ENCODE assay signal across 9 mouse cellular contexts in genomic region chr15:59203850-59204625, GRCm38 (mm10).
DNase-seq lines count a peak whose midpoint lies in the region; ATAC-seq and TF ChIP-seq lines count a peak whose summit lies in the region.
"Had no signal": no experiment of that assay in that cellular context is flagged by ENCODE, and none has a peak within 500 bp of the region (broad histone marks: within the 10 kb centered on the region; RNA-seq: fewer than 3 reads in every experiment).

No protein-coding gene starts in this region.

- no peak overlapping the region for H3K27ac ChIP-seq in hindbrain, embryonic 11.5 days (ENCODE audit: low read depth, low read length)
- no peak overlapping the region for H3K27ac ChIP-seq in hindbrain, embryonic 16.5 days (ENCODE audit: low read depth, low read length)
- H3K27ac ChIP-seq in intestine, embryonic 15.5 days: no peak overlapping the region
- H3K27ac ChIP-seq: limb, embryonic 12.5 days had no signal

- peak; percentile 25 for TF ChIP-seq CTCF in E14TG2a.4 (conservative IDR thresholded peaks at IDR 0.05; ENCODE audit: low read length)

- H3K4me2 ChIP-seq in hindbrain, embryonic 11.5 days (replicated peaks; ENCODE audit: low read depth, low read length): no peak overlapping the region
- H3K4me2 ChIP-seq in hindbrain, embryonic 16.5 days (ENCODE audit: low read length): no peak overlapping the region
- no peak overlapping the region for H3K4me2 ChIP-seq in intestine, embryonic 15.5 days (replicated peaks)
- H3K4me2 ChIP-seq: limb, embryonic 12.5 days had no signal

- H3K9ac ChIP-seq in hindbrain, embryonic 11.5 days (ENCODE audit: low read depth, low read length): no peak overlapping the region
- no peak overlapping the region for H3K9ac ChIP-seq in hindbrain, embryonic 16.5 days (ENCODE audit: low read depth, low read length)
- no peak overlapping the region for H3K9ac ChIP-seq in intestine, embryonic 15.5 days
- H3K9ac ChIP-seq: limb, embryonic 12.5 days had no signal

- H3K27me3 ChIP-seq in hindbrain, embryonic 11.5 days (ENCODE audit: control insufficient read depth, insufficient read depth, low read length): no peaks in the 10 kb centered on the region
- H3K27me3 ChIP-seq in hindbrain, embryonic 16.5 days (replicated peaks; ENCODE audit: control insufficient read depth, insufficient read depth, low read length): no peaks in the 10 kb centered on the region
- H3K27me3 ChIP-seq in E14TG2a.4 (ENCODE audit: insufficient read depth, low read length): peaks cover 22% of the 10 kb centered on the region
- no peaks in the 10 kb centered on the region for H3K27me3 ChIP-seq in intestine, embryonic 15.5 days (replicated peaks)
- H3K27me3 ChIP-seq: limb, embryonic 12.5 days had no signal

- H3K4me3 ChIP-seq in hindbrain, embryonic 11.5 days (ENCODE audit: low read depth, low read length): no peak overlapping the region
- H3K4me3 ChIP-seq in hindbrain, embryonic 16.5 days (ENCODE audit: low read length): no peak overlapping the region
- no peak overlapping the region for H3K4me3 ChIP-seq in E14TG2a.4 (replicated peaks; ENCODE audit: low read length)
- no peak overlapping the region for H3K4me3 ChIP-seq in intestine, embryonic 15.5 days (replicated peaks)
- H3K4me3 ChIP-seq: limb, embryonic 12.5 days had no signal

- H3K36me3 ChIP-seq in hindbrain, embryonic 11.5 days (ENCODE audit: control insufficient read depth, insufficient read depth, low read length): no peaks in the 10 kb centered on the region
- no peaks in the 10 kb centered on the region for H3K36me3 ChIP-seq in hindbrain, embryonic 16.5 days (ENCODE audit: control insufficient read depth, insufficient read depth, low read length)
- no peaks in the 10 kb centered on the region for H3K36me3 ChIP-seq in E14TG2a.4 (ENCODE audit: insufficient read depth, low read length)
- no peaks in the 10 kb centered on the region for H3K36me3 ChIP-seq in intestine, embryonic 15.5 days
- H3K36me3 ChIP-seq: limb, embryonic 12.5 days had no signal

- peak; percentile 48 for DNase-seq in hindbrain, embryonic 11.5 days (ENCODE audit: low spot score)
- peak; percentile 25 for DNase-seq in c-Kit-positive CD71-negative TER-119-negative erythroid progenitor cells, embryonic 14.5 days (ENCODE audit: low read depth)
- DNase-seq in lung, postnatal 14 days: peak; percentile 70
- no peak for DNase-seq in adrenal gland, adult 2 months

- 76% methylated on average over 17 of the region's 17 CpGs for WGBS in hindbrain, embryonic 11.5 days
- 76% methylated on average over 17 of the region's 17 CpGs for WGBS in hindbrain, embryonic 16.5 days
- 50% methylated on average over 17 of the region's 17 CpGs for WGBS in intestine, embryonic 15.5 days

- no peaks in the 10 kb centered on the region for H3K4me1 ChIP-seq in hindbrain, embryonic 11.5 days (replicated peaks; ENCODE audit: control insufficient read depth, insufficient read depth, low read length)
- H3K4me1 ChIP-seq in hindbrain, embryonic 16.5 days (ENCODE audit: control insufficient read depth, insufficient read depth, low read depth, low read length): no peaks in the 10 kb centered on the region
- peaks cover 29% of the 10 kb centered on the region for H3K4me1 ChIP-seq in E14TG2a.4 (replicated peaks; ENCODE audit: low read depth, low read length)
- peaks cover 12% of the 10 kb centered on the region for H3K4me1 ChIP-seq in intestine, embryonic 15.5 days (replicated peaks)

- H3K9me3 ChIP-seq in hindbrain, embryonic 11.5 days (ENCODE audit: control insufficient read depth, low read length): no peaks in the 10 kb centered on the region
- H3K9me3 ChIP-seq in hindbrain, embryonic 16.5 days (ENCODE audit: control insufficient read depth, low read length): no peaks in the 10 kb centered on the region
- no peaks in the 10 kb centered on the region for H3K9me3 ChIP-seq in E14TG2a.4 (ENCODE audit: low read length)
- no peaks in the 10 kb centered on the region for H3K9me3 ChIP-seq in intestine, embryonic 15.5 days
- H3K9me3 ChIP-seq: limb, embryonic 12.5 days had no signal

- ATAC-seq in hindbrain, embryonic 11.5 days (ENCODE audit: low FRiP score): no peak
- no peak for ATAC-seq in hindbrain, embryonic 16.5 days
- ATAC-seq in intestine, embryonic 15.5 days: 0 out of 2 replicates have a peak, but pooled peaks have one; percentile 20
- no peak for ATAC-seq in megakaryocyte progenitor cell, adult 5-6 weeks (replicated peaks; ENCODE audit: poor library complexity)
